Mouse (Mus musculus) CH12.LX (cell line): ENCODE measurements around the gene Tnfrsf14. TPM values are rescaled to one million over a fixed set of nuclear protein-coding genes. Genes with fewer than 3 reads are reported as not detected.
A peak's percentile ranks its signal among the peaks of the same experiment; 100 is the strongest.

Experiments
- DNase-seq: peaks from one replicate; pipeline ENCODE4 v3.0.0-alpha.2; 2013; ENCODE audit errors: extremely low read depth
- H3K27ac ChIP-seq: 2 replicates; pipeline ENCODE4 v1.5.1; 2012; ENCODE audit warnings: low read depth, mild to moderate bottlenecking, control low read depth, moderate library complexity; ENCODE audit not compliant: insufficient read depth
- H3K27me3 ChIP-seq: replicated peaks from 2 replicates; pipeline ENCODE3; 2012; ENCODE audit warnings: inconsistent platforms
- H3K36me3 ChIP-seq, 2 experiments: replicated peaks in 1 of 2; 2 replicates each; pipeline versions ENCODE3 to v1.6.1; 2012; ENCODE audit warnings: inconsistent platforms in 1 of 2, low read length in 1 of 2, mild to moderate bottlenecking in 1 of 2, mixed read lengths in 1 of 2, moderate library complexity in 1 of 2; ENCODE audit not compliant: control insufficient read depth in 1 of 2, insufficient read depth in 1 of 2
- H3K4me1 ChIP-seq, 2 experiments: 2 replicates each; pipeline ENCODE4 v1.6.1; 2012; ENCODE audit warnings: inconsistent platforms in 1 of 2, moderate library complexity in 1 of 2; ENCODE audit not compliant: insufficient read depth in 2 of 2, control insufficient read depth in 1 of 2
- H3K4me2 ChIP-seq: 2 replicates; pipeline ENCODE4 v1.6.1; 2012; ENCODE audit warnings: low read depth, mild to moderate bottlenecking, control low read depth; ENCODE audit not compliant: poor library complexity, insufficient read depth, severe bottlenecking
- H3K4me3 ChIP-seq, 3 experiments: fragments of 150-350 bp in 1 of 3; sonication (generic) in 1 of 3; replicated peaks in 1 of 3; 2 replicates each; pipeline versions ENCODE3 to v1.5.1; 2011 to 2012; ENCODE audit warnings: low read depth in 2 of 3, low read length in 2 of 3, mild to moderate bottlenecking in 2 of 3, moderate library complexity in 2 of 3, control low read depth in 1 of 3, improper control_type of control experiment in 1 of 3, inconsistent platforms in 1 of 3, mixed read lengths in 1 of 3; ENCODE audit not compliant: poor library complexity in 1 of 3
- H3K79me2 ChIP-seq: replicated peaks from 2 replicates; pipeline ENCODE4 v1.6.1; 2012; ENCODE audit warnings: mild to moderate bottlenecking, moderate library complexity; ENCODE audit not compliant: control insufficient read depth, poor library complexity, insufficient read depth, severe bottlenecking; ENCODE audit errors: extremely low read depth
- H3K9ac ChIP-seq: 2 replicates; pipeline ENCODE4 v1.6.1; 2012; ENCODE audit warnings: low read depth, mild to moderate bottlenecking, control low read depth, moderate library complexity; ENCODE audit not compliant: insufficient read depth
- H3K9me3 ChIP-seq: replicated peaks from 2 replicates; pipeline ENCODE3; 2012; ENCODE audit warnings: low read length, inconsistent platforms, mixed read lengths
- CHD1 ChIP-seq: IDR thresholded peaks from 2 replicates; pipeline ENCODE4 v1.6.1; 2012; ENCODE audit warnings: low read depth, low read length, improper control_type of control experiment, inconsistent platforms
- CHD2 ChIP-seq: IDR thresholded peaks from 2 replicates; pipeline ENCODE4 v1.6.1; 2011; ENCODE audit warnings: low read length, improper control_type of control experiment
- ELF1 ChIP-seq: IDR thresholded peaks from 2 replicates; pipeline ENCODE4 v1.6.1; 2014; ENCODE audit warnings: low read depth, mild to moderate bottlenecking, inconsistent platforms, low read length, improper control_type of control experiment
- HCFC1 ChIP-seq: IDR thresholded peaks from 2 replicates; pipeline ENCODE4 v1.6.1; 2012; ENCODE audit warnings: low read depth, mild to moderate bottlenecking, inconsistent platforms, low read length, improper control_type of control experiment
- IRF4 ChIP-seq: IDR thresholded peaks from 2 replicates; pipeline ENCODE4 v1.6.1; 2014; ENCODE audit warnings: low read depth, mild to moderate bottlenecking, inconsistent platforms, low read length, improper control_type of control experiment
- JUND ChIP-seq: conservative IDR thresholded peaks from 2 replicates; pipeline ENCODE4 v1.6.1; 2011; ENCODE audit warnings: low read depth, low read length, improper control_type of control experiment
- KAT2A ChIP-seq: IDR thresholded peaks from 2 replicates; pipeline ENCODE4 v1.6.1; 2012; ENCODE audit warnings: low read length, improper control_type of control experiment, inconsistent platforms; ENCODE audit not compliant: insufficient replicate concordance
- MEF2A ChIP-seq: IDR thresholded peaks from 2 replicates; pipeline ENCODE4 v1.6.1; 2014; ENCODE audit warnings: low read depth, mild to moderate bottlenecking, inconsistent platforms, low read length, improper control_type of control experiment, borderline replicate concordance
- MXI1 ChIP-seq: IDR thresholded peaks from 2 replicates; pipeline ENCODE4 v1.6.1; 2011; ENCODE audit warnings: mild to moderate bottlenecking, low read depth, low read length, improper control_type of control experiment
- MYC ChIP-seq: IDR thresholded peaks from 2 replicates; pipeline ENCODE4 v1.6.1; 2011; ENCODE audit warnings: low read depth, mild to moderate bottlenecking, improper control_type of control experiment, low read length
- NELFE ChIP-seq: IDR thresholded peaks from 2 replicates; pipeline ENCODE4 v1.6.1; 2011; ENCODE audit warnings: low read depth, low read length, improper control_type of control experiment
- NRF1 ChIP-seq: IDR thresholded peaks from 2 replicates; pipeline ENCODE4 v1.6.1; 2014; ENCODE audit warnings: low read depth, mild to moderate bottlenecking, inconsistent platforms, low read length, improper control_type of control experiment, moderate library complexity
- PAX5 ChIP-seq: IDR thresholded peaks from 2 replicates; pipeline ENCODE4 v1.6.1; 2012; ENCODE audit warnings: low read length, inconsistent platforms, mixed read lengths
- POLR2A ChIP-seq: IDR thresholded peaks from 2 replicates; pipeline ENCODE4 v1.6.1; 2011; ENCODE audit warnings: low read depth, mild to moderate bottlenecking, improper control_type of control experiment, low read length
- RCOR1 ChIP-seq: conservative IDR thresholded peaks from 2 replicates; pipeline ENCODE4 v1.6.1; 2012; ENCODE audit warnings: low read depth, mild to moderate bottlenecking, inconsistent platforms, low read length, improper control_type of control experiment
- SIN3A ChIP-seq: IDR thresholded peaks from 2 replicates; pipeline ENCODE4 v1.6.1; 2012; ENCODE audit warnings: low read length, improper control_type of control experiment, inconsistent platforms
- SMC3 ChIP-seq: IDR thresholded peaks from 2 replicates; pipeline ENCODE4 v1.6.1; 2011; ENCODE audit warnings: low read depth, low read length, improper control_type of control experiment
- TBP ChIP-seq: conservative IDR thresholded peaks from 2 replicates; pipeline ENCODE4 v1.6.1; 2011; ENCODE audit warnings: low read depth, low read length, improper control_type of control experiment
- TCF12 ChIP-seq: IDR thresholded peaks from 2 replicates; pipeline ENCODE4 v1.6.1; 2014; ENCODE audit warnings: low read depth, mild to moderate bottlenecking, inconsistent platforms, low read length, improper control_type of control experiment
- USF1 ChIP-seq: IDR thresholded peaks from 2 replicates; pipeline ENCODE4 v1.6.1; 2014; ENCODE audit warnings: low read depth, mild to moderate bottlenecking, inconsistent platforms, low read length, improper control_type of control experiment
- USF2 ChIP-seq: conservative IDR thresholded peaks from 2 replicates; pipeline ENCODE4 v1.6.1; 2011; ENCODE audit warnings: low read depth, low read length, improper control_type of control experiment
- ZKSCAN1 ChIP-seq: IDR thresholded peaks from 2 replicates; pipeline ENCODE4 v1.6.1; 2012; ENCODE audit warnings: low read depth, inconsistent platforms, low read length, improper control_type of control experiment, borderline replicate concordance
- ZMIZ1 ChIP-seq: IDR thresholded peaks from 2 replicates; pipeline ENCODE4 v1.6.1; 2012; ENCODE audit warnings: low read depth, mild to moderate bottlenecking, inconsistent platforms, low read length, improper control_type of control experiment
- dilution Hi-C: fragments of 300-500 bp; cut with MboI; formaldehyde crosslinking; loops from 2 replicates; pipeline ENCODE4 v1.14.3; 2020; ENCODE audit warnings: low sequenced_read_pairs; ENCODE audit not compliant: extremely low pct_unique_long_range_greater_than_20kb, extremely low pct_ligation_motif_present
- in situ Hi-C: fragments of 300-500 bp; cut with MboI; formaldehyde crosslinking; loops from 3 replicates; pipeline ENCODE4 v1.14.3; 2019; ENCODE audit warnings: low sequenced_read_pairs, low pct_ligation_motif_present, low pct_unique_long_range_greater_than_20kb, mixed read lengths
- polyA plus RNA-seq: library from polyadenylated mRNA; unstranded; fragments of >175 nt; gene quantifications from 2 replicates; pipeline ENCODE4 v1.2.1, GENCODE M21; 2012; ENCODE audit warnings: low read depth; ENCODE audit not compliant: insufficient read length
- total RNA-seq, 2 experiments: library from RNA; depleted of rRNA; stranded (reverse); fragments of 300-350 nt in 1 of 2; fragments of >200 nt in 1 of 2; gene quantifications; 2 replicates each; pipeline ENCODE4 v1.2.3; 2012 to 2014

Gene Tnfrsf14
- total and polyA plus RNA-seq, 3 experiments, result 20.0 to 109 (median 25.9) TPM

- H3K27ac ChIP-seq, result no peak within 1 kb of the TSS
- peaks cover 11% of the 10 kb centered on the region for H3K9me3 ChIP-seq
- H3K4me1 ChIP-seq, result peaks cover 22 to 26% of the 10 kb centered on the region in 2 experiments
- peak within 1 kb of the TSS; percentile 22 for H3K4me2 ChIP-seq
- no peak for TF ChIP-seq MYC
- peak; percentile 85 for TF ChIP-seq USF2
- peak; percentile 89 for TF ChIP-seq NRF1
- TF ChIP-seq MEF2A, result no peak
- peak; percentile 66; the same call in 1 of the 2 replicates for TF ChIP-seq TBP
- no peak for TF ChIP-seq SMC3
- TF ChIP-seq CHD1, result no peak
- TF ChIP-seq IRF4, result no peak
- no peak for TF ChIP-seq CHD2
- 0 out of 2 replicates have a peak, but pooled peaks have one; percentile 47 for TF ChIP-seq TCF12
- TF ChIP-seq POLR2A, result peak; percentile 75
- peak; percentile 23; the same call in 1 of the 2 replicates for TF ChIP-seq ZMIZ1
- no peak for TF ChIP-seq PAX5
- TF ChIP-seq KAT2A, result no peak
- TF ChIP-seq ELF1, result no peak
- peak; percentile 62 for TF ChIP-seq NELFE
- no peak for TF ChIP-seq JUND
- TF ChIP-seq USF1, result peak; percentile 90
- no peak for TF ChIP-seq RCOR1
- TF ChIP-seq HCFC1, result peak; percentile 16; the same call in 1 of the 2 replicates
- TF ChIP-seq SIN3A, result no peak
- TF ChIP-seq ZKSCAN1, result no peak
- TF ChIP-seq MXI1, result no peak
- in situ Hi-C loops, result no loop called here
- peak; percentile 77 for DNase-seq
- H3K36me3 ChIP-seq, result no peaks in the 10 kb centered on the region
- H3K79me2 ChIP-seq, result no peaks in the 10 kb centered on the region
- peak within 1 kb of the TSS; percentile 39 for H3K9ac ChIP-seq
- dilution Hi-C loops, result loop anchor here (25.0 kb wide), 1 partner anchor 139 kb away; no protein-coding TSS in a partner anchor
- H3K4me3 ChIP-seq, result peak within 1 kb of the TSS; percentile 37 to 62 (median 54)
- peaks cover 1% of the 10 kb centered on the region for H3K27me3 ChIP-seq
Observed at GRCm38 (mm10) chr4:154898506-154899446, 29.6 kb downstream of the Tnfrsf14 start, which contains the start of gene Fam213b. Gene Fam213b (minus strand): TSS chr4:154899135.
